Mouse (Mus musculus) 3T3-L1 (cell line): ENCODE results near the gene Tbc1d8.
A peak's percentile ranks its signal among the peaks of the same experiment; 100 is the strongest.

Experiments used
- DNase-seq: peaks from one replicate; pipeline ENCODE4 v3.0.0-alpha.2; 2015; ENCODE audit warnings: low read depth, low spot score

Tbc1d8 gene

GRCm38 (mm10) chr1:39365562-39365961 lies 113.0 kb downstream of the Tbc1d8 start:
- no peak for DNase-seq

- DNase-seq, result no peak
These were observed 116.1 kb downstream of the Tbc1d8 start for GRCm38 (mm10) chr1:39362515-39362893.

DNA sequence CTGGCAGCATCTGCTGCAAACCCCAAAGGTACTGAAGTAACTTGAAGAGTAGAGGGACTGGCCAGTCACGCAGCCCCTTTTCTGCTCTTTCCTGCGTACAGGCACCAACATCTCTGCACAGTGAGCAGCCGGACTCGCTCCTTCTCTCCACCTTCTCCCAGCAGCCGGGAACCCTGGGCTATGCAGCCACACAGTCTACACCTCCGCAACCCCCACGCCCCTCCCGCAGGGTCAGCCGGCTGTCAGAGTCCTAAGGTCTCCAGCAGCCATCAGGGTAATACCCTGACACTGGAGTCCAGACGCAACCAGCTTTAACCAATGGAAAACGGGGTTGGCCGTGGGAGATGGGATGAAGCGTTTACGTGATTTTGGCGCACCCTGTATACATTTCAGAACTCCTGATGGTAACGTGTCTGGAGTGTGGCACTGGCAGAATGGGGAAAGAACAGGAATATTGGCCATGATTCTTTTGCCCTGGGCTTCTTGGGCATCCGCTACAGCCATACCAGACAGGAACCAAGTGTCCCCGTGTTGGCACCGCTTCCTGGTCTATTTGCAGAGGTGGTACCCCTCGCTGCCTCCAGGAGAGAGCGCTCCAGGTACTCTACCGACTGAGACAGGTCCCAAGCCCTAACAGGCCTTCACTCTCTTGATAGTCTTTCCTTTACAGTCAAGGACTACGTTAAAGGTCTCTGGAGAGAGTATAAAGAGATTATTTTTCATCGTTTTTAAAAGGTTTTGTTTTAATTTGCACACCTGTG lies 116.6 kb downstream of the Tbc1d8 start:
- DNase-seq, result no peak

GRCm38 (mm10) chr1:39349427-39349826 lies 129.1 kb downstream of the Tbc1d8 start:
- DNase-seq, result no peak

GRCm38 (mm10) chr1:39349001-39349400 lies 129.6 kb downstream of the Tbc1d8 start:
- DNase-seq, result peak; percentile 57

DNA sequence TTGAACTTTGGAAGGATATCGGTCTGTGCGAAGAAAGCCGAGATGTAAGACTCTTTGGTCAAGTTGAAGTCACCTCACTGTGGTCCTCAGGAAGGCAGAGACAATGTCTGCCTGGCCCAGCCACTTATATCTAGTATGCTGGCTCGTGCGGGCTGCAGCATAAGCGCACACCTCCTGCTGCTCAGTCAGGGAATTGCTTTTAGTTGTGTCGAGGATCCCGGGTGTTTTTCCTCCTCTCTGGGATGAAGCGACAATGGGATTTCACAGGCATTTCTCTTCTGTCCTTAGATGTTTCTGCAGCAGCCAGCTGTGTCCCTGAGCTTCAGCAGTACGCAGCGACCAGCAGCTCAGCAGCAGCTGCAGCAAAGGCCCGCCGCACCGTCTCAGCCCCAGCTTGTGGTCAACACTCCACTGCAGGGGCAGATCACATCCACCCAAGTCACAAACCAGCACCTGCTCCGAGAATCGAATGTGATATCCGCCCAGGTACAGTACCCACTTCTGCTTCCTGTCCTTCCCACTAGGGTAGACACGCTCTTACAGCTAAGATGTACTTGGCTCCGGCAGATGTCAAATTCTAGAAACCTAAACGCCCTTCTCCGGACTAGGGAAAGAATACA lies 133.5 kb downstream of the Tbc1d8 start:
- DNase-seq, result no peak

DNA sequence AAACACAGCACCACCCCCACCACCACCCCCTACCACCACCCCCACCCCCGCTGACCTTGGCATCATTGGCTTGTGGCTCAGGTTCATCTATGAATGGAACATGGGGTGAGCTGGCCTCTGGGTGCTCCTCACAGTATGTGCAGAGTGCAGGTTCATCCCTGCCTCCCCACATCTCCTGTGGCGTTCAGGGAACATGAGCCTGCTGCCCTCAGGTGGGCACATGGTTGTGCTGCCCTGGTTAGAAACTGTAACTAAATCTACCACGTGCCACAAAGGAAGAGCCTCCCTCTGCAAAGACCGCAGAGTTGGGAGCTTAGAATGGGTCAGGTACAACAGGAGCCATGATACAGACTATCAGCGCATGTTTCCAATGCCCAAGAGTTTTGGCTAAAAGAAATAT lies 135.3 kb downstream of the Tbc1d8 start:
- DNase-seq, result no peak

GRCm38 (mm10) chr1:39341807-39342206 lies 136.7 kb downstream of the Tbc1d8 start:
- no peak for DNase-seq

- peak; percentile 70 for DNase-seq
These were observed 137.9 kb downstream of the Tbc1d8 start for GRCm38 (mm10) chr1:39340647-39341046.

DNA sequence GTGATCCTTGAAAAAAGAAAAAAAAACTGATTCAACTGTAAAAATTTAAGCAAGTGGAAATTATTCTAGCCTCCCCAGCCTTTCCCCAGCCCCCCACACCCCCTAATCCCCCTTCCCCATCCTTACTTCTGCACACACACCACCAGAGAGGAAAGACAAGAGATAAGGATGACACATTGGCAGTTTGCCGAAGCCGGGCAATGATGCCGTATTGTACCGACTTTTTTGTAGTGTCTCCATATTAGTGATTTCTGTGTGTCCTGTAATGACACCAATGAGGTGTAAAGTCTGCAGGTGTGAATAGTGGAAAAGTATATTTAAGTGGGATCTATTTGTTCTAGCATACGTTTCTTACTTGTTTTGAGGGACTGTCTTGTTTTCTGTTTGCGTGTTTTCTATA lies 138.4 kb downstream of the Tbc1d8 start:
- DNase-seq, result no peak

DNA sequence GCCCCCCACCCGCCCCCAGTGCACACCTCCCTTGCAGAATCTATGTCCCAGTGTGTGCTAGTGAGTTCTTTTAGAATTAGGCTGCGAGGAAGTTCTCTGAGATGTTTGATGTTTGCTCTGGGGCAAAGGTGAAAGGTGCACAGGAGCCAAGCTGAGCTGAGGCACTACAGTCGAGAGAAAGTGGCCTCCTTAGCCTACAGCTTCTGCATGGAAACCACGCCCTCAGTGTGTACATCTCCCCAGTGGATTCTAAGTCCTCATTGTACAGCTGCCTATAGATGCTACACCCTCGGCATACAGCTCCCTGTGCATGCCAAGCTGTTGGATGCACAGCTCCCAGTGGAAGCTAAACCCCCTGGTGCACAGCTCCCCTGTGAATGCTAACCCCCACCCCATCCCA lies 139.1 kb downstream of the Tbc1d8 start:
- DNase-seq, result no peak

DNA sequence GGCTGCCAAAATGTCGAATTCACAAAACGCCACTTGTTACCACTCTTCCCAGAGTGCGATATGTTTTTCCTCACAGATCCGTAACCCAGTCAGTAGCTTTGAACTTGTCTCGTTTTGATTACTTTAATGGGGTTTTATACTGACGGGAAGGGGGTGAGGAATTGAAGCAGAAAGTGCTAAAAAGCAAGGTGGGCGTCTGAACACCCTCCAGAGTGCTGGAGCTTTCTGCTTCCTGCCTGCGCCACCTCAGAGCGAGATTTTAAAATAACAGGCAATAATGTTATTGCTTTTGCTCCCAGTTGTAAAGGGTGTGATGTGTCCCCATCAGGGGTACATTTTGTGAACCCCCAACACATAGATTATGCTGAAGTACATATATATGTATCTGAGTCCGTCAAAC lies 139.7 kb downstream of the Tbc1d8 start:
- no peak for DNase-seq

DNA sequence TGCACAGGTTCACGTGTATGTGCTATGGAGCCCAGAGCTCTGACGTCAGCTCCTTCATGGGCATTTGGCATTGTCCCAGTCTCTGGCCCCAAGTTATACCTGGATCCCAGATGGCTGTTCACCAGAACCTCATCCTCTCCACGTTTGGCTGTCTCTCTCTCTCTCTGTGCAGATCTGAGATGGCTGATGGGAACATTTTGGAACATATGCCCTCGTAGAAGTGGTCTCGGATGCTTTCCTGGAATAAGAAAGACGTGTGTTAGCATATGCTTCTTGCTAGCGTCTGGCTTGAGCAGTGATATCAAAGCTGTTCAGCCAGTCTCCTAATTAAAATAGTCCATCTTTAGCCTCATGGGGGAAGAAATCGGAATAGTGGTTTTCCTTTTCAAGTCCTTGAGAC lies 141.8 kb downstream of the Tbc1d8 start:
- DNase-seq, result no peak

GRCm38 (mm10) chr1:39335561-39336196 lies 142.9 kb downstream of the Tbc1d8 start:
- DNase-seq, result no peak

GRCm38 (mm10) chr1:39332456-39332855 lies 146.1 kb downstream of the Tbc1d8 start:
- DNase-seq, result no peak

- DNase-seq, result no peak
These were observed 147.5 kb downstream of the Tbc1d8 start for GRCm38 (mm10) chr1:39330857-39331594.

DNA sequence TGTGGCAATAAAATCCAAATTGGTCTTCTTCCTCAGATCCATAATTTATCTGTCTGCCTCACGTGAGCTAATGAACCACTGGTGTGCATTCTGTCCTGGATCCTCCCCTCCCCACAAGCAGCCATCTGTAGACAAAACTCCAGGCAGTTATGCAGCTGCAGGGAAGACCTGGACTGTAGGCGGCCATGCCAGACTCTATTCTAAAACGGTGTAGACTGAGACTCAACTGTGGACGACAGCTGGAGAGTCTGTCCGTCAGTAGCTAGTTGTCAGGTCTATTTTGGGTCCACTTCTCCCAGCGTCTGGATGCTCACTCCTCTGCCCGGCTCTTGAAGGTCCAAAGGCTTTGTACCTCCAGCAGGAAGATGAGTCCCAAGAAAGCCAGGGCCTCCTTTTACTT lies 151.0 kb downstream of the Tbc1d8 start:
- DNase-seq, result no peak

- no peak for DNase-seq
These were observed 153.3 kb downstream of the Tbc1d8 start for GRCm38 (mm10) chr1:39325228-39325627.

DNA sequence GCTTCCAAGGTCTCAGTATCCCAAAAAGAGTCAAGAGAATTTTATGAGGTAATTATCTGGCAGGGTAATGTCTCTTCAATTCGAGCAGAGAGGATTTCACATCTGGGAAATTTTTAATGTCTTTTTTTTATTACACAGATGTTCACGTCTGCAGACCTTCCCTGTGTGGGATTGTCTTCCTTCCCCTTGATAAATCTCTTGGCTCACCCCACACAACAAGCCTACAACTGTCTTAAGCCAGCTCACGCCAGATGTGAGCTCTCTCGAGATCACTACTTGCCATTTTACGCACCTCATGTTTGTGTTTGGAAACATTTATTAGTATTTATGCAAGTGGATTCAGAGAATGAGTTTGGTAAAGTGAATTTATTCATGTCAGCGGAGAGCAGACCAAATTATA lies 156.6 kb downstream of the Tbc1d8 start:
- DNase-seq, result no peak
